ENCODE assay signal across 8 mouse cellular contexts in genomic region chr19:10388615-10389313, GRCm38 (mm10). TPM values are rescaled to one million over a fixed set of nuclear protein-coding genes. Genes with fewer than 3 reads are reported as not detected.
DNase-seq lines count a peak whose midpoint lies in the region; ATAC-seq lines count a peak whose summit lies in the region.

Syt7 (plus strand) TSS chr19:10389090.

- peak within 1 kb of the TSS; percentile 74 for H3K4me2 ChIP-seq in hindbrain, embryonic 13.5 days

- H3K4me3 ChIP-seq in hindbrain, embryonic 13.5 days: peak within 1 kb of the TSS; percentile 70

- ATAC-seq in hindbrain, embryonic 13.5 days (ENCODE audit: low FRiP score): peak; percentile 78

- peak; percentile 28 for DNase-seq in T-cell, adult 2 months (ENCODE audit: low spot score)
- peak; percentile 96 to 97 for DNase-seq in cerebellum, postnatal 25 days
- peak; percentile 65 to 72 for DNase-seq in frontal cortex, postnatal 14 days (ENCODE audit: low spot score in 2 of 2)
- peak; percentile 85 to 88 for DNase-seq in layer of hippocampus, postnatal 14 days (ENCODE audit: low spot score in 2 of 2)
- peak; percentile 96 for DNase-seq in lung, postnatal 10 days
- DNase-seq in ovary, postnatal 36 days (ENCODE audit: low spot score): peak; percentile 95
- DNase-seq in thymus, postnatal 14 days: peak; percentile 70

- peaks cover 26% of the 10 kb centered on the region for H3K27me3 ChIP-seq in hindbrain, embryonic 13.5 days

- H3K36me3 ChIP-seq in hindbrain, embryonic 13.5 days: no peaks in the 10 kb centered on the region

- WGBS in hindbrain, embryonic 13.5 days: under 1% methylated on average over 67 of the region's 78 CpGs

- peak within 1 kb of the TSS; percentile 91 for H3K9ac ChIP-seq in hindbrain, embryonic 13.5 days

- peaks cover 47% of the 10 kb centered on the region for H3K4me1 ChIP-seq in hindbrain, embryonic 13.5 days (replicated peaks)

- H3K9me3 ChIP-seq in hindbrain, embryonic 13.5 days: no peaks in the 10 kb centered on the region

- H3K27ac ChIP-seq in hindbrain, embryonic 13.5 days: peak within 1 kb of the TSS; percentile 72

RNA-seq across cellular contexts. Expression of gene Syt7, which starts in this region (rescaled TPM):
- polyA plus RNA-seq in hindbrain, embryonic 13.5 days (2015; fragmentation: Nextera tagmentation; extraction: Ambion mirVana): 7.9 and 8.4 TPM in 2 replicates
- 100 to 1,000 TPM; 277 to 282 TPM for total RNA-seq in layer of hippocampus, postnatal 14 days (2021)

Comparison
In these comparisons a context has a peak if more than half of its experiments do, and no peak if none do; other contexts are left out.
1. Peak in every context shown above with its lines: DNase-seq, ATAC-seq, H3K4me3 ChIP-seq and H3K27ac ChIP-seq.
2. DNase-seq: peak in every context shown above with its lines; median percentile 96 in cerebellum, postnatal 25 days; 96 in lung, postnatal 10 days; 95 in ovary, postnatal 36 days; 86 in layer of hippocampus, postnatal 14 days; 70 in thymus, postnatal 14 days; 68 in frontal cortex, postnatal 14 days; 28 in T-cell, adult 2 months.